Mouse (Mus musculus) olfactory bulb, adult 2 months (tissue): Measurements from ENCODE around the gene Ube2g1. TPM values are rescaled to one million over a fixed set of nuclear protein-coding genes. Genes with fewer than 3 reads are reported as not detected.

ENCODE experiments used
- H3K27ac ChIP-seq: fragments of 200-500 bp; 2 replicates; pipeline ENCODE4 v1.5.1; 2012; ENCODE audit warnings: low read depth, low read length; ENCODE audit not compliant: insufficient read depth
- H3K4me1 ChIP-seq: fragments of 200-500 bp; 2 replicates; pipeline ENCODE4 v1.6.1; 2012; ENCODE audit warnings: low read length; ENCODE audit not compliant: control insufficient read depth, insufficient read depth
- H3K4me3 ChIP-seq: fragments of 200-500 bp; 2 replicates; pipeline ENCODE4 v1.5.1; 2012; ENCODE audit warnings: mild to moderate bottlenecking, low read depth, low read length, moderate library complexity; ENCODE audit not compliant: insufficient read depth
- CTCF ChIP-seq: fragments of 200-500 bp; IDR thresholded peaks from 2 replicates; pipeline ENCODE4 v1.5.1; 2012; ENCODE audit warnings: low read depth, mild to moderate bottlenecking, low read length, moderate library complexity; ENCODE audit not compliant: insufficient read depth
- POLR2A ChIP-seq: fragments of 200-500 bp; IDR thresholded peaks from 2 replicates; pipeline ENCODE4 v1.6.1; 2012; ENCODE audit warnings: mild to moderate bottlenecking, low read depth, low read length, moderate library complexity; ENCODE audit not compliant: insufficient read depth
- WGBS: fragments of 180-500 bp; shearing (Covaris S2); methylation state at CpG from one replicate; pipeline ENCODE4 v1.1.7; 2018; 5-methylcytosine and 5-hydroxymethylcytosine counted together
- polyA plus RNA-seq: library from polyadenylated mRNA; stranded (reverse); fragments of >200 nt; gene quantifications from 2 replicates; pipeline ENCODE4 v1.2.4, GENCODE M21; 2012; ENCODE audit warnings: low replicate concordance; ENCODE audit not compliant: missing spikeins, insufficient read depth, insufficient read length

Gene Ube2g1
- polyA plus RNA-seq, 1 experiment: not detected

- TF ChIP-seq POLR2A (no peak), CTCF (no peak)
- Histone ChIP-seq H3K4me1 (no peaks in the 10 kb centered on the region), H3K27ac (no peak overlapping the region), H3K4me3 (no peak overlapping the region)
- WGBS: 73% methylated on average over 2 of the region's 2 CpGs
These were observed 43.3 kb downstream of the Ube2g1 start for GRCm38 (mm10) chr11:72650347-72650746.

GRCm38 (mm10) chr11:72659918-72660317 lies 52.8 kb downstream of the Ube2g1 start:
- TF ChIP-seq CTCF: no peak
- no peak for TF ChIP-seq POLR2A
- Histone ChIP-seq H3K4me3 (no peak overlapping the region), H3K27ac (no peak overlapping the region), H3K4me1 (no peaks in the 10 kb centered on the region)

- 93% methylated on average over 1 of the region's 1 CpGs for WGBS
- H3K4me3 ChIP-seq: no peak overlapping the region
- no peak overlapping the region for H3K27ac ChIP-seq
- TF ChIP-seq POLR2A: no peak
- no peak for TF ChIP-seq CTCF
- H3K4me1 ChIP-seq: no peaks in the 10 kb centered on the region
These were observed 53.3 kb downstream of the Ube2g1 start for GRCm38 (mm10) chr11:72660359-72660758.

- Histone ChIP-seq H3K4me3 (no peak overlapping the region), H3K27ac (no peak overlapping the region), H3K4me1 (no peaks in the 10 kb centered on the region)
- WGBS: 95% methylated on average over 4 of the region's 4 CpGs
- TF ChIP-seq POLR2A (no peak), CTCF (no peak)
These were observed 57.6 kb downstream of the Ube2g1 start for GRCm38 (mm10) chr11:72664641-72665040.

GRCm38 (mm10) chr11:72670634-72671033 lies 63.6 kb downstream of the Ube2g1 start:
- no peak for TF ChIP-seq CTCF
- TF ChIP-seq POLR2A: no peak
- Histone ChIP-seq H3K4me1 (no peaks in the 10 kb centered on the region), H3K4me3 (no peak overlapping the region), H3K27ac (no peak overlapping the region)

- Histone ChIP-seq H3K4me1 (no peaks in the 10 kb centered on the region), H3K4me3 (no peak overlapping the region), H3K27ac (no peak overlapping the region)
- 85% methylated on average over 6 of the region's 6 CpGs for WGBS
- TF ChIP-seq POLR2A (no peak), CTCF (no peak)
These were observed 64.4 kb downstream of the Ube2g1 start for GRCm38 (mm10) chr11:72671294-72671988.

- Histone ChIP-seq H3K4me3 (no peak overlapping the region), H3K27ac (no peak overlapping the region), H3K4me1 (no peaks in the 10 kb centered on the region)
- TF ChIP-seq POLR2A (no peak), CTCF (no peak)
- WGBS: 89% methylated on average over 1 of the region's 1 CpGs
These were observed 65.4 kb downstream of the Ube2g1 start for GRCm38 (mm10) chr11:72672438-72672837.

- TF ChIP-seq CTCF: no peak
- no peak for TF ChIP-seq POLR2A
- H3K27ac ChIP-seq: no peak overlapping the region
- 59% methylated on average over 2 of the region's 2 CpGs for WGBS
- no peaks in the 10 kb centered on the region for H3K4me1 ChIP-seq
- no peak overlapping the region for H3K4me3 ChIP-seq
These were observed 68.2 kb downstream of the Ube2g1 start for GRCm38 (mm10) chr11:72675280-72675679.

- Histone ChIP-seq H3K27ac (no peak overlapping the region), H3K4me3 (no peak overlapping the region), H3K4me1 (no peaks in the 10 kb centered on the region)
- TF ChIP-seq POLR2A: no peak
- no peak for TF ChIP-seq CTCF
These were observed 73.6 kb downstream of the Ube2g1 start for GRCm38 (mm10) chr11:72680726-72681125.

GRCm38 (mm10) chr11:72683402-72683801 lies 76.3 kb downstream of the Ube2g1 start:
- H3K27ac ChIP-seq: no peak overlapping the region
- WGBS: 93% methylated on average over 2 of the region's 2 CpGs
- H3K4me1 ChIP-seq: no peaks in the 10 kb centered on the region
- H3K4me3 ChIP-seq: no peak overlapping the region
- TF ChIP-seq POLR2A (no peak), CTCF (no peak)
